Mouse (Mus musculus) neural tube, embryonic 14.5 days (tissue): ENCODE data around the gene Tmem186. TPM values are rescaled to one million over a fixed set of nuclear protein-coding genes. Genes with fewer than 3 reads are reported as not detected.

Experiments used
- ATAC-seq: fragments of 200-750 bp; cut with Nextera tagmentation; 2 replicates; pipeline ENCODE4 v1.8.0; 2017; ENCODE audit warnings: low read depth, mild to moderate bottlenecking, moderate TSS enrichment, moderate library complexity
- H3K27ac ChIP-seq: fragments of 300-500 bp; sonication (generic); 2 replicates; pipeline ENCODE4 v1.5.1; 2014; ENCODE audit warnings: low read depth, mild to moderate bottlenecking, control low read depth, low read length, moderate library complexity, mixed read lengths
- H3K27me3 ChIP-seq: fragments of 300-500 bp; sonication (generic); 2 replicates; pipeline ENCODE4 v1.6.1; 2014; ENCODE audit warnings: low read length; ENCODE audit not compliant: control insufficient read depth, insufficient read depth
- H3K36me3 ChIP-seq: fragments of 300-500 bp; sonication (generic); 2 replicates; pipeline ENCODE4 v1.6.1; 2014; ENCODE audit warnings: low read length, mixed read lengths; ENCODE audit not compliant: control insufficient read depth, insufficient read depth
- H3K4me1 ChIP-seq: fragments of 300-500 bp; sonication (generic); 2 replicates; pipeline ENCODE4 v1.6.1; 2014; ENCODE audit warnings: low read length; ENCODE audit not compliant: control insufficient read depth, insufficient read depth
- H3K4me2 ChIP-seq: fragments of 300-500 bp; sonication (generic); 2 replicates; pipeline ENCODE4 v1.6.1; 2014; ENCODE audit warnings: mild to moderate bottlenecking, low read depth, low read length, control low read depth
- H3K4me3 ChIP-seq: fragments of 300-500 bp; sonication (generic); 2 replicates; pipeline ENCODE4 v1.5.1; 2014; ENCODE audit warnings: low read depth, low read length, control low read depth, mixed read lengths
- H3K9ac ChIP-seq: fragments of 300-500 bp; sonication (generic); replicated peaks from 2 replicates; pipeline ENCODE4 v1.6.1; 2014; ENCODE audit warnings: low read depth, mild to moderate bottlenecking, control low read depth, low read length, mixed read lengths
- H3K9me3 ChIP-seq: fragments of 300-500 bp; sonication (generic); 2 replicates; pipeline ENCODE4 v1.6.1; 2016; ENCODE audit warnings: low read length; ENCODE audit not compliant: control insufficient read depth
- WGBS: fragments of 180-500 bp; shearing (Covaris S2); extraction: QIAGEN DNeasy Blood & Tissue Kit; methylation state at CpG from one replicate; pipeline ENCODE4 v1.1.7; 2014; 5-methylcytosine and 5-hydroxymethylcytosine counted together
- polyA plus RNA-seq: library from polyadenylated mRNA; unstranded; fragments of >200 nt; fragmentation: Nextera tagmentation; extraction: Ambion mirVana; gene quantifications from 2 replicates; pipeline ENCODE4 v1.2.1, GENCODE M21; 2014

Gene Tmem186
- polyA plus RNA-seq, 1 experiment from 2014 or later: 13.8 TPM

GRCm38 (mm10) chr16:8676800-8677199, 39.3 kb upstream of the Tmem186 start:
- 50% methylated on average over 4 of the region's 4 CpGs for WGBS
- Histone ChIP-seq H3K4me3 (no peak overlapping the region), H3K9ac (no peak overlapping the region), H3K9me3 (no peaks in the 10 kb centered on the region), H3K36me3 (no peaks in the 10 kb centered on the region), H3K27me3 (no peaks in the 10 kb centered on the region), H3K4me2 (no peak overlapping the region), H3K4me1 (no peaks in the 10 kb centered on the region), H3K27ac (no peak overlapping the region)
- no peak for ATAC-seq

GRCm38 (mm10) chr16:8676228-8676627, 38.7 kb upstream of the Tmem186 start:
- no peaks in the 10 kb centered on the region for H3K9me3 ChIP-seq

GRCm38 (mm10) chr16:8675559-8675958, 38.0 kb upstream of the Tmem186 start:
- ATAC-seq: no peak
- WGBS: 78% methylated on average over 8 of the region's 8 CpGs

More at GRCm38 (mm10) chr16:8676228-8676627, 38.7 kb upstream of the Tmem186 start:
- Histone ChIP-seq H3K4me1 (no peaks in the 10 kb centered on the region), H3K27me3 (no peaks in the 10 kb centered on the region), H3K4me2 (no peak overlapping the region), H3K4me3 (no peak overlapping the region), H3K27ac (no peak overlapping the region), H3K9ac (no peak overlapping the region), H3K36me3 (no peaks in the 10 kb centered on the region)
- WGBS: 74% methylated on average over 2 of the region's 2 CpGs
- no peak for ATAC-seq

GRCm38 (mm10) chr16:8674165-8674564, 36.7 kb upstream of the Tmem186 start:
- no peaks in the 10 kb centered on the region for H3K36me3 ChIP-seq
- no peak overlapping the region for H3K4me3 ChIP-seq
- no peak overlapping the region for H3K4me2 ChIP-seq
- no peaks in the 10 kb centered on the region for H3K27me3 ChIP-seq
- H3K4me1 ChIP-seq: peaks cover 16% of the 10 kb centered on the region
- no peak overlapping the region for H3K27ac ChIP-seq
- no peak for ATAC-seq
- 4% methylated on average over 8 of the region's 8 CpGs for WGBS
- no peak overlapping the region for H3K9ac ChIP-seq
- no peaks in the 10 kb centered on the region for H3K9me3 ChIP-seq

More at GRCm38 (mm10) chr16:8675559-8675958, 38.0 kb upstream of the Tmem186 start:
- Histone ChIP-seq H3K9me3 (no peaks in the 10 kb centered on the region), H3K9ac (no peak overlapping the region), H3K27me3 (no peaks in the 10 kb centered on the region), H3K4me2 (no peak overlapping the region), H3K4me1 (peaks cover 3% of the 10 kb centered on the region; the same call in 1 of the 2 replicates), H3K4me3 (no peak overlapping the region), H3K36me3 (no peaks in the 10 kb centered on the region), H3K27ac (no peak overlapping the region)

- H3K27me3 ChIP-seq: no peaks in the 10 kb centered on the region
- WGBS: 68% methylated on average over 6 of the region's 6 CpGs
- no peak overlapping the region for H3K9ac ChIP-seq
- H3K4me1 ChIP-seq: peaks cover 24% of the 10 kb centered on the region
- ATAC-seq: no peak
- H3K4me3 ChIP-seq: no peak overlapping the region
- no peak overlapping the region for H3K4me2 ChIP-seq
- H3K36me3 ChIP-seq: no peaks in the 10 kb centered on the region
- no peaks in the 10 kb centered on the region for H3K9me3 ChIP-seq
- H3K27ac ChIP-seq: no peak overlapping the region
Measured at GRCm38 (mm10) chr16:8673343-8673742, 35.8 kb upstream of the Tmem186 start.

- Histone ChIP-seq H3K9ac (no peak overlapping the region), H3K4me3 (no peak overlapping the region)
Measured at GRCm38 (mm10) chr16:8672811-8673210, 35.3 kb upstream of the Tmem186 start.

GRCm38 (mm10) chr16:8672350-8672687, 34.8 kb upstream of the Tmem186 start:
- H3K4me2 ChIP-seq: peak overlapping the region; percentile 89
- peak overlapping the region; percentile 89 for H3K4me3 ChIP-seq
- H3K9ac ChIP-seq: peak overlapping the region; percentile 80
- no peaks in the 10 kb centered on the region for H3K36me3 ChIP-seq
- ATAC-seq: no peak
- H3K27ac ChIP-seq: peak overlapping the region; percentile 60; the same call in 1 of the 2 replicates
- no peaks in the 10 kb centered on the region for H3K27me3 ChIP-seq
- H3K9me3 ChIP-seq: no peaks in the 10 kb centered on the region
- peaks cover 34% of the 10 kb centered on the region for H3K4me1 ChIP-seq
- under 1% methylated on average over 18 of the region's 18 CpGs for WGBS

More at GRCm38 (mm10) chr16:8672811-8673210, 35.3 kb upstream of the Tmem186 start:
- ATAC-seq: no peak
- H3K9me3 ChIP-seq: no peaks in the 10 kb centered on the region
- H3K27ac ChIP-seq: no peak overlapping the region
- H3K36me3 ChIP-seq: no peaks in the 10 kb centered on the region
- no peaks in the 10 kb centered on the region for H3K27me3 ChIP-seq
- peak overlapping the region; percentile 89; the same call in 1 of the 2 replicates for H3K4me2 ChIP-seq
- H3K4me1 ChIP-seq: peaks cover 29% of the 10 kb centered on the region

- peak; percentile 93 for ATAC-seq
- H3K36me3 ChIP-seq: no peaks in the 10 kb centered on the region
- H3K4me2 ChIP-seq: peak within 1 kb of the TSS; percentile 89
- H3K27me3 ChIP-seq: no peaks in the 10 kb centered on the region
- peak within 1 kb of the TSS; percentile 89 for H3K4me3 ChIP-seq
- peak within 1 kb of the TSS; percentile 79 for H3K27ac ChIP-seq
- WGBS: under 1% methylated on average over 63 of the region's 67 CpGs
- H3K4me1 ChIP-seq: peaks cover 35% of the 10 kb centered on the region
- H3K9me3 ChIP-seq: no peaks in the 10 kb centered on the region
- H3K9ac ChIP-seq: peak within 1 kb of the TSS; percentile 80
Measured at GRCm38 (mm10) chr16:8671551-8672349, 34.2 kb upstream of the Tmem186 start, which contains the start of gene Carhsp1. Carhsp1 (minus strand) TSS chr16:8672155.
